Mouse (Mus musculus): ENCODE measurements around the gene Fam219a.

The Fam219a gene

GRCm38 (mm10) chr4:41553116-41553515 is 16.2 kb downstream of the Fam219a start:
- no peak for DNase-seq

GRCm38 (mm10) chr4:41552529-41552928 is 16.8 kb downstream of the Fam219a start:
- DNase-seq = peak; percentile 85 to 91

- DNase-seq = no peak
These were observed 22.3 kb downstream of the Fam219a start for GRCm38 (mm10) chr4:41547086-41547485.

GRCm38 (mm10) chr4:41545985-41546384 is 23.4 kb downstream of the Fam219a start:
- DNase-seq = peak in 1 of 2 experiments; percentile 65

- no peak for DNase-seq
These were observed 27.2 kb downstream of the Fam219a start for GRCm38 (mm10) chr4:41542136-41542535.

- no peak for DNase-seq
These were observed 34.5 kb downstream of the Fam219a start for GRCm38 (mm10) chr4:41534866-41535265.

- DNase-seq = peak in 1 of 2 experiments; percentile 74
These were observed 36.9 kb downstream of the Fam219a start for GRCm38 (mm10) chr4:41532420-41532819.

GRCm38 (mm10) chr4:41527996-41528395 is 41.3 kb downstream of the Fam219a start:
- DNase-seq = peak; percentile 89 to 90

GRCm38 (mm10) chr4:41527076-41527475 is 42.3 kb downstream of the Fam219a start:
- no peak for DNase-seq

GRCm38 (mm10) chr4:41526553-41526952 is 42.8 kb downstream of the Fam219a start:
- DNase-seq = no peak

- no peak for DNase-seq
These were observed 44.5 kb downstream of the Fam219a start for GRCm38 (mm10) chr4:41524829-41525228.

- no peak for DNase-seq
These were observed 45.5 kb downstream of the Fam219a start for GRCm38 (mm10) chr4:41523839-41524238.

GRCm38 (mm10) chr4:41522788-41523187 is 46.5 kb downstream of the Fam219a start:
- DNase-seq = peak; percentile 54 to 73

- no peak for DNase-seq
These were observed 47.2 kb downstream of the Fam219a start for GRCm38 (mm10) chr4:41522136-41522535.

- no peak for DNase-seq
These were observed 48.7 kb downstream of the Fam219a start for GRCm38 (mm10) chr4:41520641-41521040.

- DNase-seq = no peak
These were observed 50.1 kb downstream of the Fam219a start for GRCm38 (mm10) chr4:41519195-41519594.

- no peak for DNase-seq
These were observed 51.0 kb downstream of the Fam219a start for GRCm38 (mm10) chr4:41518349-41518748.

GRCm38 (mm10) chr4:41517233-41517632 is 52.1 kb downstream of the Fam219a start, which contains the start of gene 1110017D15Rik:
Gene 1110017D15Rik, minus strand, starts transcription at chr4:41517333.
- no peak for DNase-seq

- no peak for DNase-seq
These were observed 55.6 kb downstream of the Fam219a start for GRCm38 (mm10) chr4:41513714-41514113.

- no peak for DNase-seq
These were observed 56.0 kb downstream of the Fam219a start for GRCm38 (mm10) chr4:41513309-41513708.

GRCm38 (mm10) chr4:41507998-41508397 is 61.3 kb downstream of the Fam219a start:
- no peak for DNase-seq

- no peak for DNase-seq
These were observed 61.9 kb downstream of the Fam219a start for GRCm38 (mm10) chr4:41507326-41507924.

- peak; percentile 93 to 95 for DNase-seq
These were observed 62.4 kb downstream of the Fam219a start for GRCm38 (mm10) chr4:41506906-41507305.

GRCm38 (mm10) chr4:41506156-41506555 is 63.2 kb downstream of the Fam219a start:
- peak; percentile 58 to 85 for DNase-seq

GRCm38 (mm10) chr4:41505131-41505551 is 64.2 kb downstream of the Fam219a start:
- DNase-seq = peak; percentile 35 to 67
